Mouse (Mus musculus): ENCODE measurements around the gene Olfml2b.
A peak's percentile ranks its signal among the peaks of the same experiment; 100 is the strongest.

Gene Olfml2b

DNA sequence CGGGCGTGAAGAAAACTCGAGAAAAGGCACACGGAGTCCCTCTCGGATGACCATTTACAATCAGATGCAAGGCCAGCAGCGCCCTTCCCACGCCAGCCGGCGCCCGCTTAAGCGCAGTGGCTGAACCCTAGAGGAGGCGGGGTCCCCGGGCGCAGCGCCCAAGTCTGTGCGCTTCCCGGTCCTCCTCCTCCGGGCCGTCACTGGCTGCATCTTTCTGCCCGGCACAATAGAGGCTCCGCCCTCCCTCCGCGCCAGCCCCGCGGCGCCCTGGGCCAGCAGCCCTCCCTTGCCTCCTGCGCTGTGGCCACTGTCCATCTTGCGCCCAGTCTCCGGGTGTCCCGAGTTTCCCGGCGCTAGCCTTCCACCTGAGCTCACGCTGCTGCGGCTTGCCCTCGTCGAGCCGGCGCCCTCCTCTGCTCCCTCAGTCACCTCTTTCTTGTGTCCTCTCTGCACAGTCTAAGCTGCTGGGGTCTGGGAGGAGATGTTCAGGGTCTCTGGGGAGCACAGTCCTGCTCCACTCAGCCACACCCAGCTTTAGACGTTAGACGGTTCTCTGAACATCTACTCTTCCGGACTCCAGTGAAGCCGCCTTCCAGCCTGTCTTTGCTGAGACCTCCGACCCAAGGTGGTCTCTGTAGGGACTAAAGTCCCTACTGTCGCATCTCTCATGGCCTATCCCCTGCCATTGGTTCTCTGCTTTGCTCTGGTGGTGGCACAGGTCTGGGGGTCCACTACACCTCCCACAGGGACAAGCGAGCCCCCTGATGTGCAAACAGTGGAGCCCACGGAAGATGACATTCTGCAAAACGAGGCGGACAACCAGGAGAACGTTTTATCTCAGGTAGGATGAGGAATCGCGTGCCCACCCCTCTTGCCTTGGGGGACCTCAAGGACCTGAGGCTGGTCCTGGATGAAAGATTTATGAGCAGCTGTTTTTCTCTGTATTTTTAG lies at the start of gene Olfml2b:
Gene Olfml2b (plus strand): TSS at position 278 of the 951 bp plus-strand sequence.
- DNase-seq (ENCODE audit: low spot score): no peak

GRCm38 (mm10) chr1:170594575-170594974 lies 49.8 kb upstream of the Olfml2b start:
- no peak for DNase-seq (ENCODE audit: low spot score)

DNA sequence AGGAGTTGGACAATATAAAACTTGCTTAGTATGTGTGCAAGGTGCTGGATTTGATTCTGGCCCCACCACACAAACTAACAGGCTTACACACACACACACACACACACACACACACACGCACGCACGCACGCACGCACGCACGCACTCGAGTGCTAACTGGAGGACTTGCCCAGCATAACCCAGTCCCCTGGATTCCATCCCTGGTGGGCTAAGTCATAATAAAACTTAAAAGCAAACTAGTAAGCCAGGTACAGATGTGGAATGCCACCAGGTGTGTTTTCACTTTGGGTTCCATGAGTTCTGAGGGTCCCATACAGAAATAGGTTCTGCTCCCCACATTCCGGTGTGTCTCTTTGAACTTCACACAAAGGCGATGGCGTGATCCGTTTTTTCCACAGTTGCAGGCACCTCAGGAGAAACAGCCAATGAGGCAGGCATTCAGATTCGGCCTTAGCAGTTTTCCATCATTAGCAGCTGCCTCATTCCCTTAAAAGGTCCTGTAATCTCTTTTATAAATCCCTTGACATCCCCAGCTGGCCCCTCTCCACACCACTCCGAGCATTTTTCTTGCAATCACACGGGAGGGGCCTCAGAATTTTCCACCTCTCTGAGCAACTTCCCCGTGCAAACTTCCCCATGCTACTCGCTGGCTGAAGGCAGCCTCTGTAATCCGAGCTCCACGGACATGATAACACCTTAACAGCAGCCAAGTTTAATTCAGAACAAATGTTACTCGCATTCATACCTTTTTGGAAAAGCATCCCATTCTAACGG lies 38.9 kb upstream of the Olfml2b start:
- DNase-seq (ENCODE audit: low spot score): no peak

- no peak for DNase-seq (ENCODE audit: low spot score)
These were observed 37.0 kb upstream of the Olfml2b start for GRCm38 (mm10) chr1:170607231-170607917.

DNA sequence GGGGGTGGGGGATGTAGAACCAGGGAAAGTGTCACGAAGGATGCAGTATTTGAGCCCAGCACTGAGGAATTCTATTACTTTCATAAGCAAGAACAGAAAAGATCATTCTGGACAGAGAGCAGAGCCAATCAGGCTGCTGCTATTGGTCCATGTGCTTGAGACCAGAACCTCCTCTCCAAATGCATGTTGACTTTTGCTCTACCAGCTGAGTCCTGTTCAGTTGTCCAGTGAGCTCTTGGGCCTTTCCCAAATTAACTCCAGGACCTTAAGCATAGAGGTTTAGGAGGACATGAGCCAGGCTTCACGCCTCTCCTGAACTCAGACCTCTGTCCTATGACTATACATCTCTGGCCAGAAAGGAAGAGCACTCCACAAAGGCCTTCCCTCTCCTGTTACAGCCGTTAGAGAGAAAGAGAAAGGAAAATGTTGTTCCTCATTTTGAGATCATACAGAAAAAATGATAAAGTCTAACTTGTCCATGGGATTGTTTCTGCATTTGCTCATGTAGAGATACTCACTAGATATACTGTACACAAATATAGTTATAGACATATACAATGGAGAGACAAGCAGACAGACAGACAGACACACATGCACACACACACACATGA lies 35.8 kb upstream of the Olfml2b start:
- no peak for DNase-seq (ENCODE audit: low spot score)

GRCm38 (mm10) chr1:170609872-170610271 lies 34.5 kb upstream of the Olfml2b start:
- DNase-seq (ENCODE audit: low spot score): no peak

- peak; percentile 77 for DNase-seq (ENCODE audit: low spot score)
These were observed 34.0 kb upstream of the Olfml2b start for GRCm38 (mm10) chr1:170610289-170610688.

- no peak for DNase-seq (ENCODE audit: low spot score)
These were observed 33.6 kb upstream of the Olfml2b start for GRCm38 (mm10) chr1:170610695-170611094.

DNA sequence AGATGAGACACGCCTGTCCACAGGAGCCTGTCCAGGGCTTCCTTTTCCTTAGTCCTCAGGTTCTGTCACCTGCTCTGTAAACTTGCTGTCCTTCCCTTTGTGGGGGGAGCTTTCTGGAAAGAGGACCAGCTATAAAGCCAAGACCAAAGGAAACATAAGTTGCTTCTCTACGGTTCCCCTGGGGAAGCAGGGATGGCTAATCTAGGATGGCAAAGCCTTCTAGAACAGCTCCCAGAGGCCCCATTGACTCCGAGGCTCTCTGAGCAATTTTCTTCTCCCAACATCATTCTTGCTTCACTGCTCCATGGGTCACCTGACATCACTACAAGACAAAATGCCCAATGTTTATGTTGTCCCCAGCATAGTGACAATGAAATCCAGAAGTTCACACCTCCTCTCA lies 32.7 kb upstream of the Olfml2b start:
- no peak for DNase-seq (ENCODE audit: low spot score)

- DNase-seq (ENCODE audit: low spot score): no peak
These were observed 31.1 kb upstream of the Olfml2b start for GRCm38 (mm10) chr1:170612968-170613872.

- DNase-seq (ENCODE audit: low spot score): no peak
These were observed 24.5 kb upstream of the Olfml2b start for GRCm38 (mm10) chr1:170619686-170620374.

GRCm38 (mm10) chr1:170622934-170623333 lies 21.4 kb upstream of the Olfml2b start:
- DNase-seq (ENCODE audit: low spot score): peak; percentile 81

DNA sequence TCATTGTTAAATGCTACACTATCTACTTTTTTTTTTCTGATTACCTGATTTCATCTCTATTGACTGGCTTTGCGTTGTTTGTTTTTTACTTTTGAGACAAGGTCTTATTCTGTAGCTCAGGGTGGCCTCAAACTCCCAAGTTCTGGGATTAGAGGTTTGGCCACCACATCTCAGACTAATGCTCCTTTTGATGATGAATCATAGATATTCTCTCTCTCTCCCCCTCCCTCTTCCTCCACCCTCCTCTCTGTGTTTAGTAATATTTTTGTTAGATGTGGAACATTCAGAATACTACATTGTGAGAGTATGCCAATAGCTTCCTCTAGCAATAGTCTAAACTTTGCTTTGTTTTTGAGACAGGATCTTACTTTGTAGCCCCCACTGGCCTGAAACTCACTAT lies 20.9 kb upstream of the Olfml2b start:
- DNase-seq (ENCODE audit: low spot score): no peak

DNA sequence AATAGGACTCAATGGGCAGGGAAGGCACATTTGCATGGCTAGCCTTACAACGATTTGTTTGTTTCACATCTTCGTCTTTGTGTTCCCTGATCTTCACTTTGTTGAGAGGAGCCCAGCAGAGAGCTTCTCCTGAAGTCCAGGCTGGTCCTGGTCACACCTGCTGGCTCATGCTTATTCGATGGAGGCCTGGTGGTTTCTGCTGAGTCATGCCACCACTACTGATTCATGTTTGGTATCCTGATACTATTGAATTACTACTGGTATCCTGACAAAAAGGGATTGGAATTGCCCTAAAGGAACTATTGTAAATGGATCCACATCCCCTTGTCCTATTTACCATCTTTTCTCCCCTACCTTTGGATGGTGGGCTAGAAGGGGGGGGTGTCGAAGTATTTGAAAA lies 13.8 kb upstream of the Olfml2b start:
- DNase-seq (ENCODE audit: low spot score): peak; percentile 35

GRCm38 (mm10) chr1:170631571-170631970 lies 12.8 kb upstream of the Olfml2b start:
- DNase-seq (ENCODE audit: low spot score): no peak

GRCm38 (mm10) chr1:170632385-170632784 lies 11.9 kb upstream of the Olfml2b start:
- DNase-seq (ENCODE audit: low spot score): peak; percentile 74

DNA sequence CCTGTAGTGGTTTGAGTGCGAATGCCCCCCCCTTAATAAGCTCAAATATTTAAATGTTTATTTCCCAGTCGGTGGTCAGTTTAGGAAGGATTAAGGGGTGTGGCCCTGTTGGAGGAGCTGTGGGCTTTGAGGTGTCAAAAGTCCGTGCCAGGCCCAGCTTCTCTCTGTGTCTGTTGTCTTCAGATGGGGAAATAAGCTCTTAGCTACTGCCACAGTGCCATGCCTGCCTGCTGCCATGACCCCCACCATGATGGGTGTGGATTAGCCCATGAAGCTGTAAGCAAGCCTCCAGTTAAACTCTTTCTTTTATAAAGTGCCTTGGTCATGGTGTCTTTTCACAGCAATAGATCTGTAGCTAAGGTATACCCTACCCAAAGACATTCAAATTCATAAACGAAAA lies 11.5 kb upstream of the Olfml2b start:
- no peak for DNase-seq (ENCODE audit: low spot score)

GRCm38 (mm10) chr1:170638941-170639340 lies 5.4 kb upstream of the Olfml2b start:
- DNase-seq (ENCODE audit: low spot score): no peak

- DNase-seq (ENCODE audit: low spot score): no peak
These were observed 1.7 kb downstream of the Olfml2b start for GRCm38 (mm10) chr1:170645896-170646605.
